Mouse (Mus musculus) kidney, adult 2 months (tissue): ENCODE results near the gene Pde4d.

Experiments
- CTCF ChIP-seq: fragments of 200-500 bp; conservative IDR thresholded peaks from 2 replicates; pipeline ENCODE4 v1.5.1; 2011; ENCODE audit warnings: low read depth, mild to moderate bottlenecking, control low read depth, low read length, moderate library complexity, mixed read lengths; ENCODE audit not compliant: insufficient read depth, insufficient read length
- POLR2A ChIP-seq: fragments of 200-500 bp; IDR thresholded peaks from one replicate; pipeline ENCODE4 v1.6.1; 2011; ENCODE audit warnings: low read depth, low read length, control low read depth

- no peak for TF ChIP-seq POLR2A
- no peak for TF ChIP-seq CTCF
Measured at GRCm38 (mm10) chr13:109169335-109169606, 719.5 kb downstream of the Pde4d start.
